Mouse (Mus musculus) intestine, embryonic 15.5 days (tissue): ENCODE measurements around the gene Exoc3l2. TPM values are rescaled to one million over a fixed set of nuclear protein-coding genes. Genes with fewer than 3 reads are reported as not detected.

Experiments
- ATAC-seq: fragments of 200-750 bp; cut with Nextera tagmentation; 2 replicates; pipeline ENCODE4 v1.8.0; 2017; ENCODE audit warnings: moderate TSS enrichment, moderate library complexity
- H3K27ac ChIP-seq: fragments of 300-500 bp; sonication (generic); 2 replicates; pipeline ENCODE4 v1.5.1; 2015; ENCODE audit warnings: mild to moderate bottlenecking, inconsistent platforms
- H3K27me3 ChIP-seq: fragments of 300-500 bp; sonication (generic); replicated peaks from 2 replicates; pipeline ENCODE4 v1.6.1; 2015; ENCODE audit warnings: inconsistent platforms
- H3K36me3 ChIP-seq: fragments of 300-500 bp; sonication (generic); 2 replicates; pipeline ENCODE4 v1.6.1; 2015; ENCODE audit warnings: inconsistent platforms
- H3K4me1 ChIP-seq: fragments of 300-500 bp; sonication (generic); replicated peaks from 2 replicates; pipeline ENCODE4 v1.6.1; 2015; ENCODE audit warnings: inconsistent platforms
- H3K4me2 ChIP-seq: fragments of 300-500 bp; sonication (generic); replicated peaks from 2 replicates; pipeline ENCODE4 v1.6.1; 2015; ENCODE audit warnings: mild to moderate bottlenecking, inconsistent platforms
- H3K4me3 ChIP-seq: fragments of 300-500 bp; sonication (generic); replicated peaks from 2 replicates; pipeline ENCODE4 v1.5.1; 2015; ENCODE audit warnings: inconsistent platforms
- H3K9ac ChIP-seq: fragments of 300-500 bp; sonication (generic); 2 replicates; pipeline ENCODE4 v1.6.1; 2015; ENCODE audit warnings: inconsistent platforms
- H3K9me3 ChIP-seq: fragments of 300-500 bp; sonication (generic); 2 replicates; pipeline ENCODE4 v1.6.1; 2016; ENCODE audit warnings: inconsistent platforms
- WGBS: fragments of 180-500 bp; shearing (Covaris S2); methylation state at CpG from one replicate; pipeline ENCODE4 v1.1.7; 2015; 5-methylcytosine and 5-hydroxymethylcytosine counted together
- polyA plus RNA-seq: library from polyadenylated mRNA; unstranded; fragments of >200 nt; fragmentation: Nextera tagmentation; extraction: Ambion mirVana; gene quantifications from 2 replicates; pipeline ENCODE4 v1.2.1, GENCODE M21; 2015

Exoc3l2 gene
- polyA plus RNA-seq, 1 experiment from 2014 or later, result 0.50 TPM

DNA sequence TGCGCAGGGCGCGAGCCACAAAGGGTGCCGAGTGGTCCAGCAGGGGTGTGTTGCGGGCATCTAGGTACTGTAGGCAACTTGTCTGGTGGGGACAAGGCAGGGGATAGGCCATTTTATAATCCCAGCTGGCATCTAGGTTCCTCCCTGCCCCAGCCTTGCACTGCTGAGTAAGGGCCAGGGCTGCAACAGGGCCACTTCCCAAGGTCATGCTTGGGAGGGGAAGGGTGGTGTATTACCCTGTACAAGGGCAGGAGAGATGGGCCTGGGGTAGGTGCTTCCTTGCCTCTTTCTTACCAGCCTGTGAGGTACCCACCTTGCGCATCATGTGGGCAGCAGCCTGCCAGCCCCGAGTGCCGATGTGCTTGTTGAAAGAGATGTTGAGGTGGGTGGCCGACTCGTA is 71.5 kb downstream of the Exoc3l2 start:
- Histone ChIP-seq H3K36me3 (peaks cover 40% of the 10 kb centered on the region), H3K9ac (no peak overlapping the region)
- ATAC-seq, result no peak

DNA sequence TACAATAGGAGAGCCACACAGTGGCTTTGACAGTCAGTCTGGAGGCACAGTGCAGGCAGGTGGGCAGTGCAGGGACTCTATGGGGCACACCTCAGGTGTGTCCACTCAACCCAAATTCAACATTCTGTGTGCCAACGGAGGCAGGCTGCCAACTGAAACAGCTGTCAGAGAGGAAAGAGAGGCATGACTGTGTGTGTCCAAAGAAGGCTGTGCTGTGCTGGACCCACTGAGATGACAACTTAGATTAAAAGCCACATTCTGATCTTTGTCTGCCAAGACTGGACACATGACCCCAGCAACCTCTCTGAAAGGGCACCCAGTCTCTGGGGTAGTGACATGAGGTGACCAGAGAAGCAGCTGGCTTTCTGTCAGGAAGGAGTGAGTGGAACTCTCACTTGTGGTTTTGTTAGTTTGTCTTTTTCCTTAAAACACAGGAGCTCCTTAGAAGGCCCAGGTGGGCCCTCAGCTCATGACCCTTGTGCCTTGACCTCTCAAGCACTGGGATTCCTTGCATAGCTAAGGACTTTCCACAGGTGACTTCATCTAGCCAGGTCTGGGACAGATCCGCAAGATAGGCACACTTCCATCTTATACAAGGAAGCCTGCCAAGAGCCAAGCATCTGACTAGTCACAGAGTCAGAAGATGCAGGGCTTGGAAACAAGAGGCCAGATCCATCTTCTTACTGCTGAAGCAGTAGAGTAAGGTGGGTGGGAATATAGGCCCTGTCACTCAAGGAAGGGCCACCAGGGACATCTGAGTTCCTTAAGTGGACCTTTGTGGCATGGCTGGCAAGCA is 77.8 kb downstream of the Exoc3l2 start:
- peaks cover 23% of the 10 kb centered on the region for H3K4me1 ChIP-seq
- no peaks in the 10 kb centered on the region for H3K27me3 ChIP-seq
- H3K4me3 ChIP-seq, result no peak overlapping the region
- H3K9me3 ChIP-seq, result no peaks in the 10 kb centered on the region
- no peaks in the 10 kb centered on the region for H3K36me3 ChIP-seq
- H3K9ac ChIP-seq, result no peak overlapping the region
- WGBS, result 83% methylated on average over 2 of the region's 2 CpGs
- no peak overlapping the region for H3K27ac ChIP-seq
- H3K4me2 ChIP-seq, result no peak overlapping the region
- ATAC-seq, result no peak

More for the DNA sequence above, 71.5 kb downstream of the Exoc3l2 start:
- Histone ChIP-seq H3K4me1 (0 out of 2 replicates have a peak, but pooled peaks cover 8% of the 10 kb centered on the region), H3K27ac (no peak overlapping the region), H3K27me3 (no peaks in the 10 kb centered on the region), H3K4me3 (no peak overlapping the region), H3K4me2 (no peak overlapping the region), H3K9me3 (no peaks in the 10 kb centered on the region)
- WGBS, result 93% methylated on average over 10 of the region's 10 CpGs

GRCm38 (mm10) chr7:19541681-19542154 is 78.6 kb downstream of the Exoc3l2 start:
- no peak overlapping the region for H3K27ac ChIP-seq
- peak; percentile 10; the same call in 1 of the 2 replicates for ATAC-seq
- H3K9me3 ChIP-seq, result no peaks in the 10 kb centered on the region

GRCm38 (mm10) chr7:19542155-19542691 is 79.1 kb downstream of the Exoc3l2 start:
- Histone ChIP-seq H3K27ac (no peak overlapping the region), H3K27me3 (no peaks in the 10 kb centered on the region), H3K9me3 (no peaks in the 10 kb centered on the region), H3K4me2 (no peak overlapping the region), H3K9ac (no peak overlapping the region), H3K4me1 (peaks cover 35% of the 10 kb centered on the region), H3K4me3 (no peak overlapping the region), H3K36me3 (no peaks in the 10 kb centered on the region)
- ATAC-seq, result peak; percentile 27; the same call in 1 of the 2 replicates
- WGBS, result 61% methylated on average over 8 of the region's 8 CpGs

More at GRCm38 (mm10) chr7:19541681-19542154, 78.6 kb downstream of the Exoc3l2 start:
- Histone ChIP-seq H3K36me3 (no peaks in the 10 kb centered on the region), H3K9ac (no peak overlapping the region), H3K4me3 (no peak overlapping the region), H3K4me2 (no peak overlapping the region), H3K27me3 (no peaks in the 10 kb centered on the region), H3K4me1 (peaks cover 30% of the 10 kb centered on the region)
- 82% methylated on average over 7 of the region's 7 CpGs for WGBS

- H3K4me1 ChIP-seq, result peaks cover 46% of the 10 kb centered on the region
- 49% methylated on average over 6 of the region's 6 CpGs for WGBS
Observed at GRCm38 (mm10) chr7:19543584-19543983, 80.5 kb downstream of the Exoc3l2 start.

GRCm38 (mm10) chr7:19546007-19546406 is 82.9 kb downstream of the Exoc3l2 start:
- no peak for ATAC-seq
- Histone ChIP-seq H3K4me3 (no peak overlapping the region), H3K9ac (no peak overlapping the region), H3K27me3 (no peaks in the 10 kb centered on the region), H3K27ac (peak overlapping the region; percentile 42; the same call in 1 of the 2 replicates), H3K4me2 (no peak overlapping the region), H3K4me1 (peaks cover 51% of the 10 kb centered on the region), H3K9me3 (no peaks in the 10 kb centered on the region), H3K36me3 (no peaks in the 10 kb centered on the region)
- 17% methylated on average over 3 of the region's 3 CpGs for WGBS

More at GRCm38 (mm10) chr7:19543584-19543983, 80.5 kb downstream of the Exoc3l2 start:
- no peak overlapping the region for H3K4me2 ChIP-seq
- no peaks in the 10 kb centered on the region for H3K9me3 ChIP-seq
- no peak overlapping the region for H3K9ac ChIP-seq
- H3K36me3 ChIP-seq, result no peaks in the 10 kb centered on the region
- no peak for ATAC-seq
- no peak overlapping the region for H3K27ac ChIP-seq
- no peak overlapping the region for H3K4me3 ChIP-seq
- H3K27me3 ChIP-seq, result no peaks in the 10 kb centered on the region

Other genes starting within 250 kb of the Exoc3l2 start
- 36.8 and 39.4 TPM in 2 replicates for gene Opa3, start 235.0 kb upstream of the Exoc3l2 start, polyA plus RNA-seq
- gene Vasp, start 191.5 kb upstream of the Exoc3l2 start, polyA plus RNA-seq, result 109 and 114 TPM in 2 replicates
- 0.14 and 0.34 TPM in 2 replicates for gene Ppm1n, start 183.3 kb upstream of the Exoc3l2 start, polyA plus RNA-seq
- gene Rtn2, start 180.7 kb upstream of the Exoc3l2 start, polyA plus RNA-seq, result 11.3 and 12.5 TPM in 2 replicates
- 0.09 and 0.14 TPM in 2 replicates for gene Fosb, start 153.3 kb upstream of the Exoc3l2 start, polyA plus RNA-seq
- 51.6 and 52.0 TPM in 2 replicates for gene Ercc1, start 118.6 kb upstream of the Exoc3l2 start, polyA plus RNA-seq
- 21.7 and 23.4 TPM in 2 replicates for gene Cd3eap, start 103.8 kb upstream of the Exoc3l2 start, polyA plus RNA-seq
- gene Ppp1r13l, start 103.6 kb upstream of the Exoc3l2 start, polyA plus RNA-seq, result 3.1 and 4.8 TPM in 2 replicates
- gene Ercc2, start 81.3 kb upstream of the Exoc3l2 start, polyA plus RNA-seq, result 16.7 and 17.3 TPM in 2 replicates
- gene Klc3, start 59.2 kb upstream of the Exoc3l2 start, polyA plus RNA-seq, result 3.7 and 4.7 TPM in 2 replicates
- gene Ckm, start 58.6 kb upstream of the Exoc3l2 start, polyA plus RNA-seq, result 5.1 and 9.0 TPM in 2 replicates
- 5.8 and 6.1 TPM in 2 replicates for gene Mark4, start 4.5 kb upstream of the Exoc3l2 start, polyA plus RNA-seq
- 1.9 and 2.2 TPM in 2 replicates for gene Bloc1s3, start 45.0 kb downstream of the Exoc3l2 start, polyA plus RNA-seq
- 124 and 137 TPM in 2 replicates for gene Trappc6a, start 45.1 kb downstream of the Exoc3l2 start, polyA plus RNA-seq
- 0.10 and 0.11 TPM in 2 replicates for gene Nkpd1, start 54.5 kb downstream of the Exoc3l2 start, polyA plus RNA-seq
- gene Ppp1r37, start 99.7 kb downstream of the Exoc3l2 start, polyA plus RNA-seq, result 18.3 and 21.8 TPM in 2 replicates
- gene Zfp296, start 114.0 kb downstream of the Exoc3l2 start, polyA plus RNA-seq, result 0.63 and 0.95 TPM in 2 replicates
- gene Gemin7, start 114.3 kb downstream of the Exoc3l2 start, polyA plus RNA-seq, result 131 and 140 TPM in 2 replicates
- gene Clasrp, start 141.2 kb downstream of the Exoc3l2 start, polyA plus RNA-seq, result 34.2 and 38.3 TPM in 2 replicates
- 8.0 and 8.6 TPM in 2 replicates for gene Relb, start 166.1 kb downstream of the Exoc3l2 start, polyA plus RNA-seq
- 77.2 and 85.6 TPM in 2 replicates for gene Clptm1, start 201.7 kb downstream of the Exoc3l2 start, polyA plus RNA-seq
- gene Apoc2, start 214.6 kb downstream of the Exoc3l2 start, polyA plus RNA-seq, result 164 and 258 TPM in 2 replicates
- gene Gm44805, start 218.1 kb downstream of the Exoc3l2 start, polyA plus RNA-seq, result 0.71 and 1.2 TPM in 2 replicates
- 4.7 and 7.0 TPM in 2 replicates for gene Apoc4, start 218.1 kb downstream of the Exoc3l2 start, polyA plus RNA-seq
- 27.1 and 34.7 TPM in 2 replicates for gene Apoc1, start 229.3 kb downstream of the Exoc3l2 start, polyA plus RNA-seq
- 296 and 325 TPM in 2 replicates for gene Apoe, start 235.9 kb downstream of the Exoc3l2 start, polyA plus RNA-seq